Mouse (Mus musculus) heart, embryonic 11.5 days (tissue): Measurements from ENCODE around the gene Runx2. TPM values are rescaled to one million over a fixed set of nuclear protein-coding genes. Genes with fewer than 3 reads are reported as not detected.

Experiments used
- polyA plus RNA-seq: library from polyadenylated mRNA; unstranded; fragments of >200 nt; fragmentation: Nextera tagmentation; extraction: Ambion mirVana; gene quantifications from 2 replicates; pipeline ENCODE4 v1.2.1, GENCODE M21; 2014

Runx2 gene
- polyA plus RNA-seq, 1 experiment from 2014 or later = 0.62 TPM

Other genes with a start within 250 kb of the Runx2 start
- gene Supt3, start 37.6 kb downstream of the Runx2 start, polyA plus RNA-seq = 22.4 and 22.8 TPM in 2 replicates